Mouse (Mus musculus): ENCODE measurements around the gene D17H6S53E.

D17H6S53E gene

DNA sequence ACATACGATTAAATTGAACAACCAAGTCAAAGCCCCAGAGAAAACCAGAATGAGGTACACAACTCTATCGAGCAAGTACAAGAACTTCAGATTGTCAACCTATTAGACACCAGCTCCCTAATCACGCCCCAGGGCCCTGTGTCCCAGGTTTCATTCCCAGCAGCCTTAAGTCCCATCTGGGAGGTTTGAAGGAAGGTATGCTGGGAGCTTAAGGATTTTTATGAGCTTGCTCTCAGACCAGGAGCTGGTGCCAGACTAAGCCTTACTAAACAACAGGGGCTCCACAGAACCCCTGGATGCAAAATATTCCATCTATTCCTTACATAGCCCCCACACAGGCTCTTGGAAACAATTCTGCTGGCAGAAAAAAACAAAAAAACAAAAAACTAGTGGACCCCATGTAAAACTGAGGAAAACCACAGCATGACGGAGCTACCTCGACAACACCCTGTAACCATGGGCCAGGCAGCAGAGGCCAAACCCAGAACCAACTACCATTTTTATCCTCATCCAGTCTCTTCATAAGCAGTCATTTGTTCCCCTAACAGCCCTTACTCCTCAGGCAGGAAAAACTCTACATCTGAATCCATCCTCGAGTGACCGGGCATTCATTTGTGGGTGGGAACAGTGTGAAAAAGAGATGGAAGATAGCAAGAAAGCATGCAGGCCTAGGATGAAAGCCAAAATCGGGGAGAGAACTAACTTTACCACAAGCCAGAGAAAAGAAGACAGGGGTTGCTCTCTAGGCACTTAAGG, 37.3 kb downstream of the D17H6S53E start:
- DNase-seq = no peak

DNA sequence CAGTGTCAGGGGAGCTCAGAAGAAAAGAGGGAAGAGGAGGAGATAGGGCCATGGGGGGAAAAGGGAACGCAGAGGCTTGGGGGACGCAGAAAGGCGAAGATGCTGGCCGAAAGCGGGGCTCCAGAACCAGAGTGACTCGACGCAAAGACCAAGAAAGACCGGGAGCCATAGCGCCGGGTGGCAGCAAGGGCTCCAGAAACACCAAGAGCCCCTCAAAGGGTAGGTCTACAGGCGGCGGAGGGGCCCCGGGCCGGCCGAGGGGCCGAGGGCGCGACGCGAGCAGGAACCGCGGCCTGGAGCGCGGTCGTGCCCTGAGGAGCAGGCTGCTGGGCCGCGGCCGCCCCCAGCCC, 38.0 kb downstream of the D17H6S53E start:
- DNase-seq = no peak

DNA sequence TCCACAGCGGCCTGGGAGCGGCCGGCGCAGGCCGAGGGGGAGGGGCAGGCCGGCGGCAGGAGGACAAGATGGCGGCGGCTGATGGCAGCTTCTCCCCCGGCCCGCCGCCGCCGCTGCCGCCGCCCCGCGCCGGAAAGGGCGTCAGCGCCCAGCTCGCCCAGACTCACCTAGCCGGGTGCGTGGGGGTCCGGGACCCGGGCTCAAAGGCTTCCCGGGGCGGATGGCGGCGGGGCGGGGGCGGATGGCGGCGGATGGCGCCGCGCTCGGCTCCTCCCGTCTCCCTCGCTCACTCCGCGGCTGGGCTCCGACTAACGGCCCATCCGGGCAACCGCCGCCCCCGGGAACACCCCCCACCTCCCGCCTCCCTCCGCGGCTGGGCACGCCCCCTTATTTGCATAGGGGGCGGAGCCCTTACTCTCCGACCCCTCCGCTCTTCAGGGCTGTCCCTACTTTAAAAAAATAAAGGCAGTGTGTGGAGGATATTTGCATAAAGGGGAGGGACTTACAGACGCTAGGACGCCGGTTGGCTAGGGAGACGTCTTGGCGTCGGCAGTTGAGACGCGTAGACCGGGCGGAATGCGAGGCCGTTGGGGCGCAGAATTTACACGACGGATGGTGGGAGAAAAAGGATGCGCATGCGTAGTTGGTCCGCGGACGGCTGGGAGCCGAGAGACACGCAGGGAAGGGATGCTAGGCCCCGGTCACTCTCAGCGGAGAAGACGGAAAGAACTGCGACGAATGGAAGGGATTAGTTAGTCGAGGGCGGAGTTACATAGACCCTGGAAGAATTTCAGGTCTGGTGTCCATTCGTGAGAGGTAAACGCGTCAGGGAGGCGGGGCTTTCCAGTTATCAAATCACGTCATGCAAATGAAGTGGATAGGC, 38.6 kb downstream of the D17H6S53E start, which contains the start of gene Prrc2a:
Gene Prrc2a (minus strand): TSS at position 330 of the 883 bp plus-strand sequence.
- DNase-seq = peak; percentile 98

DNA sequence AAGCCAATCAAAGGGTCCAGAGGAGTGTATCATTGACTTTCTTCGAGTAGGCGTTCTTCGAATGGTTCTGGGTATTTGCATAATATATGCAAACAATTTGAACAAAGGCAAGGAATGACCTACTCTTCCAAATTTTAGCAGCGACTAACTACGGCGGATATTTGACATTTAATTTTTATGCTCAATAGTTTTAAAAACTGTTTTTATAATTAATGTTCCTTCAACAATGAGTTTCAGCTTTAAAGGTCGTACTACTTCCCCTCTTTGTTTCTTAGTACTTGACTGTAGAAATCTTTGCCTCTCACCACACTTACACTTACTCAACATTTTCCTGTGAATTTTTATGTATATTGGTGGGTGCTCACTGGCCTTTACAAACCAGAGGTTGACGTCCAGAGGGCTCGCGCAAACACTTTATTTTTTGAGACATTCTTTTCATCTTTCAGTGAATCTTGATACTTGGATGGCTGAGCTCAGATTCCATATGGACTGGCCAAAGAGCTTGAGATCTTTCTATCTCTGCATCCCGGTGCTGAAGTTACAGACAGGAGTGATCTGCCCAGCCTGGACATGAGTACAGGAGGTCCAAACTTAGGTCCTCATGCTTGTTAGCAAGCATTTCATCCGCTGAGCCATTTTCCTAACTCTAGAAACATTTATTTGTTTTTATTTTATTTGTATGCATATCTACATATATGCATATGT, 39.4 kb downstream of the D17H6S53E start:
- no peak for DNase-seq

DNA sequence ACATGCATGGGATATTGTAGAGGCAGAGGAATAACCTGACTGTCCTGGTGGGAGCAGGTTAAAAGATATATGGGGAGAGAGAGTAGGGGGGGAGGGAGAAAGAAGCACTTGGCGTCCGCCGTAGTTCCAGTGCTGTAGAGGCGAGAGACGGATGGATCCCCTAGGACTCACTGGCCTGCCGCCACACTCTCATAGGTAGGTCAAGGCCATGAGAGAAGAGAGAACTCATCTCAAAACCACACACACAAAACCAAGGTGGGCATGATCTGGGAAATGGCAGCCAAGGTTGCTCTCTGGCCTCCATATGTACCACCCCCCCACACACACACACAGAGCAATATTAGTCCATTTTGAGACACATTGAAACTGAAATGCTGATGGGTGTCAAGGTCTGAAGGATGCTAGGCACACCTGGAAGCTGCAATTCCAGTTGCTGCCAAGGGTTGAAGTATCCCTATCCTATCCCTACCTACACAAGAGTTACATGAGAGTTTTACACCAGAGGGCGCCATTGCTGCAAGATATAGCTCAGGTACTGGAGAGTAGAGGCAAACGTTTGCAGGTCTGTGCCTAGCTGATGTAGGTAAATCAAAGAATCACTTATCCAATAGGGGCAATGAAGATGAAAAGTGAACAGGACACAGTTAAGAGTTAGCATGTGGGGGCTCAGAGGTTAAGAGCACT, 40.3 kb downstream of the D17H6S53E start:
- DNase-seq = peak; percentile 70

DNA sequence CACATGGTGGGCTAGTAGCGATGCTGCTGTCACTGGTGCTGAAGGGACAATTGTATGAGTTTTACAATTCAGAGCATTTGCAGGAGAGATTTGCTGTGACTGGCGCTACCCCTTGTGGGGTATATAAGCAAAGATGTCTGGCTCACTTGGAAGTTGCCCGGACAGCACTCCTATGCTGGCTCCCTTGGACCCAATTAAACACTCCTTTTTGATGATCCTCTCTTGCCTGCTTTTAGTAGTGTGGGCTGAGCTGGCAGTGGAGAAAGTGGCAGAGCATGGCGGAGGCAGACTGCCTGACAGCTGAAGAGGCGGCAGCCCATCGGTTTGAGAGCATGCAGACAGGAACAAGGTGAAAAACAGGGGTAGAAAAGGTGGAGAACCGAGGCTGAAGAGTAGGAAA, 41.6 kb downstream of the D17H6S53E start:
- DNase-seq = no peak

DNA sequence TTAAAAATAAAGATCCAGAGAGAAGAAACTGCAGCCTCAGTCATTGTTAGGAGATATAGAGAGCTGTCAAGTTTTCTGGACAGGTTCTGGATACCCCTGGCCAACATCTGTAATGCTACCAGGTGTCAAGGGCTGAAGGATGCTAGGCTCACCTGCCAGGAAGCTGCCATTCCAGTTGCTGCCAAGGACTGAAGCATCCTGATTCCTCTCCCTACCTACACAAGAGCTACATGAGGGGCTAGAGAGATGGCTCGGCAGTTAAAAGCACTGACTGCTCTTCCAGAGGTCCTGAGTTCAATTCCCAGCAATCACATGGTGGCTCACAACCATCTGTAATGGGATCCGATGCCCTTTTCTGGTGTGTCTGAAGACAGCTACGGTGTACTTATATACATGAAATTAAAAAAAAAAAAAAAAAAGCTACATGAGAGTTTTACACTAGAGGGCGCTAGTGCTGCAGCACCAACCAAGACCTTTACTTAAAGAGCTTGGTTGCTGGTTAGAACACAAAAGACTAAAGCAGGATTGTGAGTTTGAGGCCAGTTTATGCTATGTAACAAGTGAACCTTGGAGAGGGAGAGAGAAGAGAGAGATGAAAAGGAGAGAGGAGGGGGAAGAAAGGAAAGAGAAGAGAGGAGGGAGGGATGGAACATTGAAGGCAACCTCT, 42.5 kb downstream of the D17H6S53E start:
- no peak for DNase-seq

DNA sequence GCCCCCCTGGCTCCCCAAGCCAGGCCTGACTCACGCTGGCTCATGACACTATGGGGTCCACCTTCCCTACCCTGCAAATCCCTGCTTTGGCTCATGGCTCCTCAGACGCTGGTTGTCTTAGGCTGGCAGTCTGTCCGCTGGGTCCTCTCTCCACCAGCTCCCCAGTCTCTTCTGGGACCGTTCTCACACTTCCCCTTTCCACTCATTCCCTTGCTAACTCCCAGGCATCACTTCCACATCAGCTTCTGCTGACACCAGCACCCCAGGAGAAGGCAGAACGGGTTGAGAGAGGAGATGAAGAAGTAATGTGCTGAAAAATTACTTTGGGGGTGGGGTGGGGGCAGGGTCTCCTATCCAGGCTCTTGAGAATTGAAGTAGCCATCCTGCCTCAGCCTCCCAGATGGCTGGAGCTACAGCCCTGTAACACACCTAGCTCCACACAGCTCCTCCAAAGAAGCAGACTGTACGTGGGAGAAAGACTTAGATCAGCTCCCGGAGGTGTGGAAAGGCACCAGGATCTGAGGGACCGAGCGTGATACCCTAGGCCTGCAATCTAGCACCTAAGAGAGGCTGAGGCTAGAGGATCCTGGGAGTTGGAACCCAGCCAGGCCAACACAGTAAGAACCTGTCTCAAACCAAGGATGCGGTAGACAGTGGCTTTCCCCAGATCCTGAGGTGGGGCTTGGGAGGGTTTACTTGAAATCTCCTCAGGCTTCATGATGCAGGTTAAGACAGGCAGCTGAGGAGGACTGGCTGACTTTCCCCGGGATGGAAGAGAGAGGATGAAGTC, 46.5 kb downstream of the D17H6S53E start:
- no peak for DNase-seq

DNA sequence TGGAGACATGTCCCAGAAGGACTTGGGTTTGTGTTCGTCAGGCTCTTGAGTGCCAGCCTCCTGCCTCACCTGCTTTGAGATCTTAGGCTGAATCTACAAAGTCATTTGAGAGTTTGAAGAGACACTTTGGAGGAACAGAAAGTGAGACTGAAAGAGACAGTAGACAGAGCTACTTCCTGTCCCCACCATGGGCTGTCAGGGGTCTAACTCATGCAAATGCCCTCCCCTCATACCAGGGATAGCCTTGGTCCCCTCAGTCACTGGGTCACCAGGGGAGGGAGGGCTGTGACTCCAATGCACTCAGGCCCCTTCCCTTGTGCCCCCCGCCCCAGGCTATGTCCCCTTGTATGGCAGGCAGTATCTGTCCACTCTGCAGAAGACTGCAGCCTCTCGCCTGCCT, 47.2 kb downstream of the D17H6S53E start:
- DNase-seq = no peak

DNA sequence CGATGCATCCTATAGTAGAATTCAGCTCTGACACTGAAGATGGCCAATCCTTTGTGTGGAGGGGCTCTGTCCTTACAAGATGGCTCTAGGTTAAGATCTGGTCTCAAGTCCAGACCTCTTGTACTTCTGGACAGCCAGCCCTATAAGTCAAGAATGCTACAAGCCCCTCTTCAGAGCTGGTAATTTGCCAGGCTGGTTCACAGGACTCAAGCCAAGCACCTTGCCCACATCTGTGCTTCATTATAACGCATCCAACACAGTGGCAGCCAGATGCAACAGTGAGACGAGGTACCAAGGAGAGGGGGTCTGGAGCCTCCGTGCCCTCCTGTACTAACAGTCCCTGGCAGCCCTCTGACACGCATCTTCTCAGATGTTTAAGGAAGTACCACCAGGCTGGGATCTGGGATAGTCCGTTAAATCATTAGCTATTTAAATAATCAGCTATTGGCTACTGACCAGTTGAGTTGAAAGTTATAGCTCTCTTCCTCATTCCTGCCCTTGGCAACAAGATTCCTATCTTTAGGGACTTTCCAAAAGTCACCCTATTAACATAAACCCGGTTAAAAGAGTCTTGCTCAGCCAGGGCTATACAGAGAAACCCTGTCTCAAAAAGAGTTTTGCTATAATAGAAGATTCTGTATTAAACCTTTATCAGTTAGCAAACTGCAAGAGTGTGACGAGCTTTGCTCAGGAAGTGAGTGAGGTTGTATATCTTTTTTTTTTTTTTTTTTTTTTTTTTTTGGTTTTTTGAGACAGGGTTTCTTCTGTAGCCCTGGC, 48.2 kb downstream of the D17H6S53E start:
- DNase-seq = no peak

DNA sequence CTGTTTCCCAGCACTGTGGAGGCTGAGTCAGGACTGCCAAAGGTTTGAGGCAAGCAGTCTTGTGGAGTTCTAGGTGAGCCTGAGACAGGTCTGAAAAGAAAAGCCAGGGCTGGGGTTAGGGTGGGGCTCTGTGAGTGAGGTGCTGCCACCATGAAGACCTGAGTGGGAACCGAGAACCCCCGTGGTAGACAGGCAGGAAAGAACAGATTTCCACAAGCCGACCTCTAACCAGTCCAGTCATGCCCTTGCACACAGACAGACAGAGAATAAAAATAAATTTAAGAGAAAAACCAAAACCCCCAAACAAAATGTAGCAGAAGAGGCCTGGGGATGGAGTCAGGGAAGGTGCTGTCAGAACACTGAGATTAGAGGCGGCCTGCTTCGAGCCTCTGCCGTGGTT, 49.2 kb downstream of the D17H6S53E start:
- no peak for DNase-seq

DNA sequence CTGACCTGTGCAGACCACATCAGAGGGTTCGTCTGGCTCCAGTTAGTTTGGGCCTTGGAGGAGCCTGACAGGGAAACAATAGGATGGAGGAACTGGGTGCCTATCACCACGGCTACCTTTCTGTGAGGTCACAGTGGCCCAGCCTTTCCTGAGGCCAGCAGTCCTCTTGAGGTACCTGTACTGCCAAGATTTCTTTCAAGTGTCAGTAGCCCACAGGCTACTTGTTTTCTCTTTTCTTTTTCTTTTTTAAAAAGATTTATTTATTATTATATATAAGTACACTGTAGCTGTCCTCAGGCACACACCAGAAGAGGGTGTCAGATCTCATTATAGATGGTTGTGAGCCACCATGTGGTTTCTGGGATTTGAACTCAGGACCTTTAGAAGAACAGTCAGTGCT, 49.8 kb downstream of the D17H6S53E start, which contains the start of gene Aif1:
Gene Aif1 (minus strand): TSS at position 101 of the 400 bp plus-strand sequence.
- DNase-seq = no peak

All from kidney, adult 18-20 months (tissue).